Mouse (Mus musculus) skeletal muscle tissue, adult 2 months (tissue): ENCODE results near the gene Cgrrf1.
"Not testable (repeated sequence)": the region's sequence is repeated elsewhere in the genome, so short reads cannot be mapped to it uniquely, and the experiment has no call there.

ENCODE experiments used
- DNase-seq: peaks from one replicate; pipeline ENCODE4 v3.0.0-alpha.2; 2012; ENCODE audit warnings: low read depth, low spot score

The Cgrrf1 gene

GRCm38 (mm10) chr14:46831837-46832333 lies at the start of gene Cgrrf1:
Gene Cgrrf1, plus strand, starts transcription at chr14:46832125.
- DNase-seq: peak; percentile 96

DNA sequence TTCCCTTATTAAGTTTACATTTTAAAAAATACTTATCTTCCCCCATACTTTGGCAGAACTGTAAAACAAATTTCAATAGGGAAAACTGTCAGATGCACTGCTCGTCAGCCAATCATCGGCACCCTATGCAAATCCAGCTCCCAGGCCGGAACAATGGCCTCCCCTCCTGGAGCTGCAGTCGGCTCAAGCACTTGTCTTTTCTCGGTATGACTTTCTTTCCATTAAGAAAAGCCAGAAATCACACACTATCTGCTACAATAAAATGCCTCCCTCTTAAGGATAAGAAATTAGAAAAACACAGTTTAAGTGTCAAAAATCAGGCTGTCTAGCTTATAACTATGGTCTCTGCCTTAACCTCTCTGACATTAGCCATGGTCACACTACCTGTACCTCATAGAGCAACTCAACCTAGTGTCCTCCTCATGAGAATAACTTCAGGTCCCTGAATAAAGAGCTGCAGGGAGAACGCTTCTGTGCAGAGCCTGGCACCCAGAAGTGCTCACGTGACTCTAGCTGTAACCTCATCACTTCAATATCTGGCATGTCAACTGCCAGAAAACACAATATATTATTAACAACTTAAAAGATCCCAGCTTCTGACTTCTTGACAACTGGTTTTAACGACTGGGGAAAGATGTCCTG lies 49.6 kb upstream of the Cgrrf1 start:
- no peak for DNase-seq

DNA sequence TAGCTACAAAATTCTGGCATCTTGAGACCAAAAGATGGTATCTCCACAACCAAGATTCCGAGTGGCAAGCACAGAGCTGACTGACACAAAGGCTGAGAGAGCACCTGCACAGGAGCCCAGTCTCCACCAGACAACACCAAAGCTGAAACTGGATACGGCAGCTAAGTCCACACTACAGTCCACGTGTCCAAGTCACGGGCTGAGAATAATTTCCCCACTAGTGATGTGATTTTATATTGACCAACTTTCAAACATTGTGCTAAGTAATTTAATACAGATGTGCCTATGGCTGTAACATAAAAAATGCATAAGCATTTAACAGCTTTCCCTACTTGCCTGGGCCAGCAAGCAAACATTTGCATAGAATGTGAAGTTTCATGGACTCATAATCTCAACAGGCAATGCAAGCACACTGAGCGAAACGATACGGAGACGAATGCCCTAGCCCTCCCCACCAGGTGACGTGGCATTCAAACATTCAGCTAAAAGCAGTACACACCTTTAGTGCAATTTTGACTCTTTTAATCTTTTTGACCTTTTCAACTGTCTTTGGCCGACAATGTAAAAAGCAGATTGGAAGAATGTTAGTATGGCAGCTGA lies 48.5 kb upstream of the Cgrrf1 start:
- DNase-seq: no peak

DNA sequence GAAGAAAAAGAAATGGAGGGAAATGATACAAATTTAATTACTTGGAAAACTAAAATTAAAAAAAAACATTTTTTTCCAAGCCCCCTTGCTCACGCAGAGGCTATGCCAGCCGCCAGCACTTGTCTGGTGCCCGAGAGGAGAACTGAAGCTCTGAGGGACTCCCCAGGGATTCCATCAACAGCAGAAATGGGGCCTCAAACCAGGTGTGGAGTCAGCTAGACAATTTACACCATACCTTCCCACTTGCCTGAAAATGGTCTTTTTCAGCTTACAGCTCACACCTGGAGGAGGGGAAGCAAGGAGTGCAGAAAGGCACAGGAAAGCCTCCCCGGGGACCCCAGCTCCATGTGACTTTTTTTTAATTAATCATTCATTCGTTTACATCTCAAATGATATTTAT lies 46.7 kb upstream of the Cgrrf1 start:
- DNase-seq: no peak

- DNase-seq: no peak
These were observed 44.5 kb upstream of the Cgrrf1 start for GRCm38 (mm10) chr14:46787454-46787786.

GRCm38 (mm10) chr14:46787787-46788504 lies 44.0 kb upstream of the Cgrrf1 start, which contains the start of gene Cnih1:
Gene Cnih1, minus strand, starts transcription at chr14:46788411.
- DNase-seq: peak; percentile 81

GRCm38 (mm10) chr14:46788505-46788901 lies 43.4 kb upstream of the Cgrrf1 start:
- DNase-seq: no peak

GRCm38 (mm10) chr14:46790303-46790702 lies 41.6 kb upstream of the Cgrrf1 start:
- DNase-seq: no peak

DNA sequence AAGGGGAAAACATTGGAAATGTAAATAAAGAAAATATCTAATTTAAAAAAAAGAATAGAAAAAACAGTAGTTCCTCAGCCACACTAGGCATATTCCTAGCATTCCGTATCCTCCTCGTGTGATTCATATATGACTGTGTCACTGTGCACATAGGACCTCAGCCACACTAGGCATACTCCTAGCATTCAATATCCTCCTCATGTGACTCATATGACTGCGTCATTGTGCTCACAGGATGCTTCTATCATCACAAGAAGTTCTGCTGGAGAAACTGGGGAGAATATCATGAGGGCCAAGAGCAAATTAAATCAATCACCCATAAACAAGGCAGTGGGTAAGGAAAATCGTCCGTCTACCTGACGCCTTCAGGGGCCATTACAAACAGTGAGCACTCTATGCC lies 41.2 kb upstream of the Cgrrf1 start:
- no peak for DNase-seq

GRCm38 (mm10) chr14:46794157-46794556 lies 37.8 kb upstream of the Cgrrf1 start:
- DNase-seq: no peak

DNA sequence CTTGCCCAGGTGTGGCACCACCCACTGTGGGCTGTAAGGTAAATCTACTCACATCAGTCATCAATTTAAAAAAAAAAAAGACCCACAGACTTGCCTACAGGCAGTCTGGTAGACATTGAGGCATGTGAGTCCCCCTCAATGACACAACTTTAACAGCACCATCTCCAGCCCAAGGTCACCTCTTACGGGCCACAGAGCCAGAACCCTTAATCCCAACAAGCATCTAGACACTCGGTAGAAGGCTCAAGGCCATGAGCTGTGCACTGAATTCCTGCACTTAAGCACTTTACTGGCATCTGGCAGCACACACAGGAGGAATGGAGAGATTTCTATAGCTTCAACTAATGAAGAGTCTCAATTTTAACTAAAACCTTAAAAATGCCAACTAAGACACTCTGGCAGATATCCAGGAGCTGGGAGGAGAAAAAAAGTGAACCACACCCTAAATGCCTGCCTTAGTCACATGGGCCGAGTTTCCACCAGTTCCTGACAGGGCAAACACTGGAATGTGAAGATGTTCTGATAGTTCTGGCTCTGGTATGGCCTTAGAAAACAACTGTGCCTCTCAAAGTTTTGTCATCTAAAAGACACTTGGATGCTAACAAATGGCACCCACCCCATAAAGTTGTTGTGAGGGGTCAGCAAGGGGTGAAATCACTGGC lies 31.1 kb upstream of the Cgrrf1 start:
- DNase-seq: no peak

GRCm38 (mm10) chr14:46803259-46803658 lies 28.7 kb upstream of the Cgrrf1 start:
- DNase-seq: no peak

DNA sequence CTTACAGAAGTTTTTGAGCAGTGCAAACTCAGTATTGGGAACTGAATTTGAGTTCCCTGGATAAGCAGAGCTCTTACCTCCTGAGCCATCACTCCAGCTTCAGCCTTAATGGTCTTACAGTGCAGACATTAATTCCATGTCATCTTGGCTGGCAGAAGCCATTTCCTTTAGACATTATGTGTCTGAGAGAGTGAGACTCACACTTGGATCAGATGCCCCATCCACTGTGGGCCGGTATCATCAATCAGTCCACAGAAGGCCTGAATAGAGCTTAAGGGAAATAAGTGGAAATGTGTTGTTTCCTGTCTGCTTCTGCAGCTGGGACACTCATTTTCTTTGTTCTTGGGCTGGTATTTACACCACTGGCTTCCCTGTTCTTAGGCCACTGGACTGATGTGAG lies 28.1 kb upstream of the Cgrrf1 start:
- DNase-seq: no peak

GRCm38 (mm10) chr14:46806186-46806585 lies 25.7 kb upstream of the Cgrrf1 start:
- no peak for DNase-seq

DNA sequence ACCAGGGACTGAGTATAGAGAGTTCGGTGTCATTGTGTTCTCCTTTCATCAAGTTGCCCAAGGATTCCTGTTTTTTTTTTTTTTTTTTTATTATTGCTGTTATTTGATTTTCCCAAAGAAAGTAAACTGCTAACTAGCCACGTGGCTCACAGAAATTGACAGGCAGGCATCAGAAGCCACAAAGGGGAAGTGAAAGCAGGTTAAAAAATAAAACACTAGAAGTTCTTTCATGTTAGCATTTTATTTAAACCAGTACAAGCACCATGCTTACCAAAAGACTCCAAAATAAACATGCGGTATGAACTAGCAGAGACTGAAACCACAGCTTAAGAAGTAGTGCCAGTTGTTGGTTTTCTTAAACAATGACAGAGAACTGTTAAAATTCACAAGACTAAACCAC lies 24.0 kb upstream of the Cgrrf1 start:
- no peak for DNase-seq

DNA sequence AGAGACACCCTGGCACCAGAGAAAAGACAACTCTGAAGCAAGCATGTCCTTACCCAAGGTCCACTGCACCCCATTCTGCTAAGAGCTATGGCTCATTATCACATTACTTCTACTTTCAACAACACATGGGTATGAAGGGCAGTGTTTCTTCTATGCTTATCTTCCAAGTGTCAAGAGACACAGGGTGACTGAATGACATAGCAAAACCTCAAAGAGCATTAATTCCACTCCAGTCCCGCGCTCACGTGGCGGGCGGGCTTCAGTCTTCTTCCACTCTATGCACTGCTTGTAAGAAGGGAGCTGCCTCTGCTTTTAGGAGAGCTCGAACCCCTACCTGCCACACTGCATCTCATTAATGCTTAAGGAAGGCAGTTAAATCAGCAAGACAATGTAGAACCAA lies 16.3 kb upstream of the Cgrrf1 start:
- no peak for DNase-seq

DNA sequence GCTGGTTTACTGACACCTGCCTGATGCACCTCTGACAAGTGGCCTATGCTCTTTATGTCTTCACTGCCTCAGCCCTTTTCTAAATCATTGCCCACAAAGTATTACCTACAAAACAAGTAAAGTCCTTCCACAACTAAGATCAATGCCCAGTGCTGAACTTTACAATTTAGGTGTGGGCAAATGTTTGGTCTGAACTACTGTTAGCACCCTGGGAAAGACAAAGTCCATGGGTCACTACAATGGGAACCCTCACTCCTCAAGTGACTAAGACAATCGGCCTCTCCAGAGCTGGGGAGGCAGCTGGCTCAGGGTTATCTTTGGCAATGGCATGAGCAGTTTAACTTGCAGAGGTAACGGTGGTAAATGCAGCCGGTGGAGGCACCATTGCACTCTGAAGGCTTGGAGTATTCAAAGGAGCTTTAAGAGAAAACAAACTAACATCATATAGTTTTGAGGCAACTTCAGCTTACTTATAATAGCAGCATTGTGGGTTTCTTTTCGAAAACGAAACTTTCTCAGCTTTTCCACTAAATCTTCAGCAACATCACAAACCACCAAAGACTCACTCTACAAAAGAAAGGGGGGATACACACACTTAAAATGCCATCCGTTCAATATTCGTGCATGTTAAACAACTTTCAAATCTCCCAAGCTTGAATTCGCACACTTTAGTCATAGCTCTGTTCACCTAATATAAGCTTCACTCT lies 14.9 kb upstream of the Cgrrf1 start:
- no peak for DNase-seq

- no peak for DNase-seq
These were observed 13.2 kb upstream of the Cgrrf1 start for GRCm38 (mm10) chr14:46818743-46819142.

- DNase-seq: not testable (repeated sequence)
These were observed 12.0 kb upstream of the Cgrrf1 start for GRCm38 (mm10) chr14:46819961-46820360.

GRCm38 (mm10) chr14:46821271-46821872 lies 10.6 kb upstream of the Cgrrf1 start:
- no peak for DNase-seq
